Mouse (Mus musculus) erythroblast, embryonic 14.5 days (primary cell): ENCODE results near the gene S100a7a.

ENCODE experiments used
- GATA1 ChIP-seq: IDR thresholded peaks from 2 replicates; pipeline ENCODE4 v1.6.1; 2012; ENCODE audit warnings: low read length, inconsistent platforms, mixed read lengths
- TAL1 ChIP-seq: IDR thresholded peaks from 3 replicates; pipeline ENCODE4 v1.6.1; 2012; ENCODE audit warnings: low read length, inconsistent platforms, mixed read lengths

GRCm38 (mm10) chr3:90606185-90606584 is 47.6 kb upstream of the S100a7a start:
- TF ChIP-seq GATA1 (no peak), TAL1 (no peak)
